Mouse (Mus musculus): Measurements from ENCODE around the gene C2.
A peak's percentile ranks its signal among the peaks of the same experiment; 100 is the strongest.

The C2 gene

DNA sequence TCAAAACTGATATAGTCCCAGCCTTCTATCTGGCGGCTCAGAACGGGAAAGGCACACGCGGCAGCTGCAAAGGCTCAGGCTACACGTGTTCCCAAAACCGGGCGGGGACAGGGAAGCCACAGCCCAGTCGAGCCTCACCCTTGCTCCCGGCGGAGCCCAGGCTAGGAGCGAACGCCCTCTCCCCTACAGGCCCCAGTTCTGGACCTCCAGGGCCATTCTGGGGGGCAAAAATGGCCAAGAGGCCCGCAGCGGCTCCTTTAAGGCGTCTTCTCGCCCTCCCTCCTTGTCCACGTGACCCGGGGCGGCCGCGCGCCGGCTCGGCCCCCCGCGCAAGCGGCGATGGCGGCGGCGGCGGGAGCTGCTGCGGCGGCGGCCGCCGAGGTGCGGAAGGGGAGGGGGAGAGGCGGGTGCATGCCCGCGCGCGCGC, at the start of gene C2, which contains the start of gene Ehmt2:
Gene C2 (minus strand): TSS at position 106 of the 427 bp plus-strand sequence.
Gene Ehmt2 (plus strand): TSS at position 310 of the 427 bp plus-strand sequence.
- DNase-seq (ENCODE audit: low read depth): peak; percentile 77

DNA sequence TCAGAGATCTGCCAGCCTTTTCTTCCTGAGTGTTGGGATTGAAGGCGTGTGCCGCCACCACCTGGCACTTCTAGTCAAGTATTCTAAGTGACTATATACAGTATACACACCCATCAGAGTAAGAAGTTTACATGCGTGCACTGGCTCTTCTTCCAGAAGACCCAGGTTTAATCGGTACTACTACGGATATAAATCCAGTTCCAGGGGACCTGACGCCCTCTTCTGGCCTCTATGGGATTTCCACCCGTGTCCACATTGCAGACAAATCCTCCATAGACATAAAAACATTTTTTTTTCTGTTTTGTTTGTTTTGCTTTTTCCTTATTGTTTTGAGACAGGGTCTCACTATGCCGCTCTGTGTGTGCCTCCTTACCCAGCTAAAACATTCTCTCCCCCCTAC, 49.5 kb upstream of the C2 start:
- DNase-seq (ENCODE audit: low read depth): peak; percentile 59

DNA sequence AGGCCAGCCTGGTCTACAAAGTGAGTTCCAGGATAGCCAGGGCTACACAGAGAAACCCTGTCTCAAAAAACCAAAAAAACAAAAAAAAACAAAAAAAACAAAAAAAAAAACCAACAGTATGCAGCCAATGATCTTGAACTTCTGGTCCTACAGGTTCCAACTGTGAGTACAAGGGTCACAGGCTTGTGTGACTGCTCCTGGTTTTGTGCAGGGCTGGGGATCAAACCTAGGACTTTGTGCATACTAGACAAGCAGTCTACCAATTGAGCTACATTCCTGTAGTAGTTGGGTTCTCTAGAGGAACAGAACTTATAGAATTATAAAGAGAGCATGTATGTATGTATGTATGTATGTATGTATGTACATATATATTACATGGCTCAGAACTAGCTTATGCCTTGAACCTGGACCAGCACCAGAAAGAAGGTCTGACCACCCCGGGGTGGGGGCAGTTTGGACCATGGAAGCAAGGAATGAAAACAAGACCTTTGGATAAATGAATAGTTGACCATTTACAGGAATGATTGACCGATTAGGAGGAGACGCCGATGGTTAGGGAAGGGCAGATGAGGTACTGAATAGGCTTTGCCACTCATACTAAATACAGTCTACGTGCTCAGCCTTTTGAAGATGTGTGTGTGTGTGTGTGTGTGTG, 48.5 kb upstream of the C2 start:
- DNase-seq (ENCODE audit: low read depth): no peak

DNA sequence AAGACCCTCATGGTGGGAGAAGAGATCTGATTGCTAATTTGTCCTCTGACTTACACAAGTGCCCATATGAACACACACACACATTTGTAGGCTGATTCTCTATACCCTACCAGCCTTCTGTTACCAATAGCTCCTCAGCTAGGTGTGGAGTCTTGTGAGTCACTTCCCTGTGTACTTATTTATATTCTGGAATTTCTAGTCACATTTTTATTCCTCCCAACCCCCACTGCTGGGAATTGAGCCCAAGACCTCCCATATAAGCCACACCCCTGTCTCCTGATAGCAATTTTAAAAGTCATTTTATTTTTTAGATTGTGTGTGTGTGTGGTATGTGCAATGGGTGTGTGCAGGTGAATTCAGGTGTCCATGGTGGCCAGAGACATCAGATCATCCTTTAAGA, 46.3 kb upstream of the C2 start:
- DNase-seq (ENCODE audit: low read depth): no peak

DNA sequence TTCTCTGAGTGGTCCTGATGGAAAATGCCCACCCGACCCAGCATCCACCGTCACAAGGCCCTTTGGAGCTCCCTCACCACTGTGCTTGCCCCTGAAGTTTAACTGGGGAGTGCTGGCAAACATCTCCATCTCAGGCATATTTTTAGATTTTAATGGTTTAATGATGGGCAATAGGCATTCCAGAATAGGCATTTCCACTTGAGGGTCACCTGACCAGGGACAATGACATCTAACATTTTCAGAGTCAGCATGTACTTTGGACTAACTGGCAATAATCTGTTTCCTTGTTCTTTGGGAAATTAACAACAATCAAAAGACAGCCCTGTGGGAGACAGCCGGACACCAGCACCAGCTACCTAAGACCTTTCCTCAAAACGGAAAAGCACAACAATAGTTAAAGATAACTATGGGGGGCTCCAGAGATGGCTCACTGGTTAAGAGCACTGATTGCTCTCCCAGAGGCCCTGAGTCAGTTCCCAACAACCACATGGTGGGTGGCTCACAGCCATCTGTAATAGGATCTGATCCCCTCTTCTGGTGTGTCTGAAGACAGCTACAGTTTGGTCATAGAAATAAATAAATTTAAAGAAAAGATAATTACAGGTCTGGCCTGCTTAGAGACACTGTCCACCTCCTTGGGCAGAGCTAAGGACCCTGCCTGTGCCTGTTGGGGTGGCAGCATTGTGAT, 45.2 kb upstream of the C2 start:
- no peak for DNase-seq (ENCODE audit: low read depth)

DNA sequence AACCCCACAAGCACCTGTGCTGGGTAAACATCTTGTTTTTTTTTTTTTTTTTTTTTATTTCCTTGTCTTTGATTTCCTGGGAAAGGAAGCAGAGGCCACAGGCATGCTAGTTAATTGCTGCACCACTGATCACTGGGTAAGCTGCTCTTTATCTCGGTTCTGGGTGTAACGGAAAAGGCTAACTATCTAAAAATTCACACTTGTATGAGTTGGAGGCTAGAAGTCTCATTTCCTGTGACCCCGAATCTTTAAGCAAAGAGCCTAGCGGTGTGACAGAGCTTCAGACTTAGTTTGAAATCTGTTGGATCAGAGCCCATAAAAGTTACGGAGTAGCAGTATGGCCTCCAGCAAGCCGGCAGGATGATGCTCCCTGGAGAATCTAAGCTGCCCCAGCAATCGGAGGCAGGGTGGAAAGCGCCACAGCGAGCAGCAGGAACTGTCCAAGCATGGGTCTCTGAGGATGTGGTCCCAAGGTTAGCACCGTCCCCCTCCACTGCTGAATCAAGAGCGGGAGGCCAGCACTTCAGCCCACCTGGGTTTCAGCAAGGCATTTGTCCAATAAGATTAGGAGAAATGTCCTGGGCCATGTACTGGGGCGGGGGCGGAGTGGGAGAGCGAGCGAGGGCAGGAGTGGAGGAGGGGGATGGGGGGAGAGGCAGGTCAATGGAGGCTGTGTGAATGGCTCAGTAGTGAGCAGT, 43.4 kb upstream of the C2 start:
- DNase-seq (ENCODE audit: low read depth): no peak

DNA sequence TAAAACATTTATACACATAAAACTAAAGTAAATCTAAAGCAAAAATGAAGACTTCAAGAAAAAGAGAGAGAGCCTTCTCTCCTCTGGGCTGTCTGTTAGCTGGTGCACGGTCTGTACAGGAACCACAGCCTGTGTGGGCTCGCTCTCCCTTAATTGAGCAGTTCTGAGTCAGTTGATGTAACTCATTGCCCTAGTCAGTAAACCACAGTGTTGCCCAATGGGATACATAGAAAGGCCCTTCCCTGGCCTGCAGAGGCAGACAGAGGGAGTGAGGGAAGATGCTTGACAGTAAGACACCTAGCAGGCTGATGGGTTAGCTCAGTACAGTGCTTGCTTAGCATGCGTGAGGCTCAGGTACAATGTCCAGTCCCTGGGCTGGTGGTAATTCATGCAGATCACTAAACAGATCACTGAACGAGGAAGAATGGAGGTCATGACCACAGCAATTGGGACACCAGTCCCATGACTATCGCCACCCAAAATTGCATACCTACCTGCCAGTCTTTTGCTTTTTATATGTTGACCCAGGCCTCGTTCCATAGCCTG, 40.0 kb upstream of the C2 start:
- no peak for DNase-seq (ENCODE audit: low read depth)

DNA sequence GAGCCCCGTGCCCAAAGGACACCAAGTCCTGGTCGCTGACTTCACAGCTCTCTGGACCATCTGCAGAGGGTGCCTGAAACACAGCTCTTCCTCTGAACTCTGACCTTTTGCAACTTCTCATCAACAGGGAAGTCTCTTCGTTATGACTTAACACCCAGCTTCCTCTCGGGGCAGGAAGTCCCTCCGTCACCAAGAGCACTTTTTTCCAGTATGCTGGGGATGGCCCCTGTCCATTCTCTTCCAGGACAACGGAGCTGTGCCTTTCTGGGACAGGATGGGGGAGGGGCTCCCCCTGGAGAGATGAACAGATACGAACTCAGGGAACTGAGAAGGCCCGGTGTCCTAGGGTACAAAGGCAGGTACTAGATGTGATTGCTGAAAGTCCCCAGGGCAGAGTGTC, 36.8 kb upstream of the C2 start:
- DNase-seq (ENCODE audit: low read depth): no peak

DNA sequence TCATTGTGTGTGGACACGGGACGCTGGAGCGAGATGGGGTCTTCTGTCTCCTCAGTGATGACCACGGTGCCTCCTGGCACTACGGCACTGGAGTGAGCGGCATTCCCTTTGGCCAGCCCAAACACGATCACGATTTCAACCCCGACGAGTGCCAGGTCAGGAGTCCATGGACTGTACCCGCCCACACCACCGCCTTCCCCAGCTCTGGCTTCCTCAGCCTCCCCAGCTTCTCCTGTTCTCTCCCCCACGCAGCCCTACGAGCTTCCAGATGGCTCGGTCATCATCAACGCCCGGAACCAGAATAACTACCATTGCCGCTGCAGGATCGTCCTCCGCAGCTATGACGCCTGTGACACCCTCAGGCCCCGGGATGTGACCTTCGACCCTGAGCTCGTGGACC, 36.0 kb upstream of the C2 start:
- no peak for DNase-seq (ENCODE audit: low read depth)

DNA sequence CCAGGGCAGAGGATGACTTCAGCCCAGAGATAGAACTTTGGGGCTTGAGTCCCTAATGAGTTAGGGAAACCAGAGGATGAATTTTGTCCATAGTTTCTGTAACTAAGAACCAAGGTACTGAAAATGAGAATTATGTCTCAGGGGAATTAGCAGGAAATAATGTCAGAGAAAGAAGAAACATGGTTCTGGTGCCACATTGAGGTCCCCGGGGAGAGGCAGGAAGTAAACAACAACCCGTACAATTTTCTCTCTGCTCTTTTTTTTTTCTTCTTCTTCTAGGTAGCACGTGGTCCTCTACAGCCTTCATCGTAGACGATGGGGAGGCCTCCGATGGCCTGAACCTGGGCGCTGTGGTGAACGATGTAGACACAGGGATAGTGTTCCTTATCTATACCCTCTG, 34.2 kb upstream of the C2 start:
- peak; percentile 60 for DNase-seq (ENCODE audit: low read depth)

DNA sequence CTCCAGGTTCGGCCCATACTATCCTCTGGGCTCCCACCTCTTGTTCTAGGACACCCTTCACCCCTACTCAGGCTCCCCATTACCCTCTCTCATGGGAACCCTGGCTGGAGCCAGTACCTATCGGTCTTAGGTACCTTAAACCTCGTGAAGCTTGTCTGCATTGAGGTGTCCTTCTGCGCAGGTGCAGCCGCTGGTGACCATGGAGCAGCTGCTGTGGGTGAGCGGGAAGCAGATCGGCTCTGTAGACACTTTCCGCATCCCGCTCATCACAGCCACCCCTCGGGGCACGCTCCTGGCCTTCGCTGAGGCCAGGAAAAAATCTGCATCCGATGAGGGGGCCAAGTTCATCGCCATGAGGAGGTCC, 33.7 kb upstream of the C2 start:
- DNase-seq (ENCODE audit: low read depth): peak; percentile 69

DNA sequence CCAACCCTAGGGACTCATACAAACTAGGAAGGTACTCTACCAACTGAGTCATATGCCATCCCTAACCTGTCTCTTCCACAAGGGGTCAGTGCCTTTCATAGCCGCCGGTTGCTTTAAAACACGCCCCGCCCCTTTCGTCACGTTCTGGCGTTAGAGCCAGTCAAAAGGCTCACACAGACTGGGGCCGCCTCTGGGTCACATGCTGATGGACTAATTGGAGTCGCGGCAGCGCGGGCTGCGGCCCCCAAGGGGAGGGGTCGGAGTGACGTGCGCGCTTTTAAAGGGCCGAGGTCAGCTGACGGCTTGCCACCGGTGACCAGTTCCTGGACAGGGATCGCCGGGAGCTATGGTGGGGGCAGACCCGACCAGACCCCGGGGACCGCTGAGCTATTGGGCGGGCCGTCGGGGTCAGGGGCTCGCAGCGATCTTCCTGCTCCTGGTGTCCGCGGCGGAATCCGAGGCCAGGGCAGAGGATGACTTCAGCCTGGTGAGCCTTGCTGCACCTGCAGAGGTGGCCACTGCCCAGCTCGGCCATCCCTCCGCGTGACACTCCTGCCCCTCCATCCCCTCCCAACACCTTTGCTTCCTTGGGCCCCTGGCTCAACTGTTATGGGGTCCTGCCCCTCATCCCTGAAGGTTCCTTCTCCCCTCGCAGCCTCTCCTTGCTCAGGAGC, 33.1 kb upstream of the C2 start, which contains the start of gene Neu1:
Gene Neu1 (plus strand): TSS at position 193 of the 674 bp plus-strand sequence.
- DNase-seq (ENCODE audit: low read depth): peak; percentile 97

DNA sequence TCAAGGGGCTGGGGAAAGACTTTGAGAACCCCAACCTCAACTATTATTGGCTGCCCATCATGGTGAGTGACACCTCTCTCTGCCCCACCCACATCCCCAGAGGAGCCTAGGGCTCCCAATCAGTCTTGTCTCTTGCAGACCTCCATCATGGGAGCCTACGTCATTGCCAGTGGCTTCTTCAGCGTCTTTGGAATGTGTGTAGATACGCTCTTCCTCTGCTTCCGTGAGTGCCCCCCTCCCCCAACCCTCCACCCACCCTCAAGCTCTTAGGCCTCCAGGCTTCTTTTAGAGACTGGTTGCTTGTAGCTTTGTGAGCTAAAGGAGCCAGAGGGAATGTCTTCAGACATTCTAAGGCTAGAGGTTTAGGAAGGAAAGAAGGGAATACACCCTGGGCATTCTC, 30.8 kb upstream of the C2 start:
- DNase-seq (ENCODE audit: low read depth): no peak

DNA sequence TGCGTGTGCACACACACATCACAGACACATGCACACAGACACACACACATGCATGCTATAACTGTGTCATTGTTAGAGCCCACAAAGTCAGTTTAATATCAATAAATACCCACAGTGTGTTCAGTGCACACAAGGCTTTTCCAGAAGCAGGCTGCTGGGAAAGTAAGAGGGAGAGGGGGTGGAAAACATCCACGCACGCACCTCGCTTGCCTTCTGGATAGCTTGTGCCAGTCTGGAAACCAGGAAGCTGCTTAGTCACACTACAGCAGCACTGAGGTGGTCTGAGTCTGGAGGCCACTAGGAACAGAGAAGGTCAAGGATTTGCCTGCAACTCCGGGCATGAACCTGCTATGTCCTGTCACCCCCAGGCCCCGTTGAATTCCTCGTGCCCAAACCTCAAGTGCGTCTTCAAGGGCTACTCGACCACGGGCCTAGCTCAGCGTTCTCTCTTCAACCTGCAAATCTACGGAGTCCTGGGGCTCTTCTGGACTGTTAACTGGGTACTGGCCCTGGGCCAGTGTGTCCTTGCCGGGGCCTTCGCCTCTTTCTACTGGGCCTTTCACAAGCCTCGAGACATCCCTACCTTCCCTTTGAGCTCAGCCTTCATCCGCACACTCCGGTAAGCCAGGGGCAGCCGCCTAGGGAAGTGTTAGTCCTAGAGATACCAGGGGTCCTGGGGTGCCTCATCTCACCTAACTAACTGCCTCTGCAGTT, 29.4 kb upstream of the C2 start:
- DNase-seq (ENCODE audit: low read depth): no peak

DNA sequence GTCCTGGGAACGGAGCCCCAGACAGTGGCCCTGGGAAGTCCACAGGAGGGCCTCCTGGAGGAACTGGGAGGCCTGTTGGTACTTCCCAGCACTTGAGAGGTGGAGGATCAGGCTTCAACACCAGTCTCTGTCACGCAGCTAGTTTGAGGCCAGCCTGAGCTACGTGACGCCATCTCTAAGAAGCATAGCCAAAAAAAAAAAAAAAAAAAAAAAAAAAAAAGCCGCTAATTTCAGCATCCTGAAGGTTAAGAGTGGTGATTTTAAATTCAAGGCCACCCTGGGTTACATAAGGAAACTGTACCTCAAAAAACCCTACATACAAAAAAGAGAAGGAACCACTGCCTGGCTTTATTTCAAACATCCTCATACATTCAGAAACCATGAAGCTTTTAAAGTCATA, 26.2 kb upstream of the C2 start:
- DNase-seq (ENCODE audit: low read depth): no peak

DNA sequence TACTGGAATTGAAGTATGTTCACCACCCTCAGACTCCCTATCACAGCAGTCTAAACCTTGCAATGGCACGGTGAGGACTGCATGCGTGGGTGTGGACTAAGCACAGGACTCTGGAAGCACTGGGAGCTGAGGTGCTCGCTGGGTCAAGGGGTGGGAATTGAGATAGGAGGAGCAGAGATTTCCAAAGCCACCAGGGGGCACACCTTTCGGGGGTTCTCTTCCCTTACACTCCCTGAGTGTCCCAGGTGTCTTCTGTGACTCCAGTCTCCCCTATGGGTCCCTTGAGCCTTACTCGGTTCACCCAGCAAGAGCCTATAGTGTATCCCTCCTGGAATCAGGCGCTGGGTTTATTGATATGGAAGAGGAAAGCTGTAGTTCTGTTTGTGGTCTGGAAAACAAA, 24.9 kb upstream of the C2 start:
- DNase-seq (ENCODE audit: low read depth): no peak

DNA sequence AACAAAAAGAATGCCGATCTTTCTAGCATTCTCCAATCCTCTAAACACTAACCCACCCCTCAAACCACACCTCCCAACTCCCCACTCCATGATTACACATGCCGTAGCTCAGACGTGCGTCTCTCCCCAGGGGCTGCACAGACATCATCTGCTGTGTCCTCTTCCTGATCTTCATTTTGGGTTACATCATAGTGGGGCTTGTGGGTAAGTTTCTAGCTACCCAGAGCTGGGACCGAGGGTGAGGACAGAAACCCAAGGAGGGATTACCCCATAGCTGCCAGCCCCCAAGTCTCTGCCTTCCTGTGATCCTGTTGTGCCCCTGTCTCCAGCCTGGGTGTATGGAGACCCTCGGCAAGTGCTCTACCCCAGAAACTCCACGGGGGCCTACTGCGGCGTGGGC, 19.1 kb upstream of the C2 start:
- no peak for DNase-seq (ENCODE audit: low read depth)

DNA sequence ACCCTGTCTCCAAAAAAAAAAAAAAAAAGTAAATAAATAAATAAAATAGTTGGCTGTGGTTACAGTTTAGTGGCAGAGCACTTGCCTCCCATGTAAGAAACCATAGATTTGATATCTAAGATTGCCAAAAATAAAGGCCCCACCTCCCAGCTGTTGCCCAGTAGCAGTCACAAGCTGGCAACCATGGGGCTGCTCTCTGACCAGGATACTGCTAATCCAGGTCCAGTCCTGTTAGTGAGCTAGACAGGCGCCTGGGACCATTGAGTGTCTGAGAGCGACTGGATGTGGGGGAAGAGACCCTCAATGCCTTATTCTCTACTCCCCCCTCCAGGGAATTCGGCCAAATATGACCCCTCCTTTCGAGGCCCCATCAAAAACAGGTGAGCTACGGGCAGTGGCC, 18.3 kb upstream of the C2 start:
- DNase-seq (ENCODE audit: low read depth): no peak

DNA sequence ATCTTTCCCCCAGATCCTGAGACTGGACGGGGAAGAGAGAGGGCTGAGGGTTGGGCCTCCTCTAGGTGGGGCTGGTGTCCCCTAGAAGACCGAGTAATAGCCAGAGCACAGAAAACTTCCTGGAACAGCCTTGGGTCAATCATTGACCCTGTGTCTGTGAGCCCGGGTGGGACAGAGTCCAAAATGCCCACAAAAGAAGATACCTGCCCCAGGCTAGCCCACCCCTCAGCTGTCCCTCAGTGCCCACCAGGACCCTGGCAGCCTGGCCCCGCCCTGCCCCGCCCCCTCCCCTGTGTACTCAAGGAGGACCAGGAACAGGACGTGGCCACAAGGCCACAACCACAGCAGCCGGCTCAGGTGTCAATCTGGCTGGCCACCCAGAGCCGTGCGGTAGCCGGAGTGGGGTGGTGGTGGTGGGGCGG, 17.4 kb upstream of the C2 start:
- DNase-seq (ENCODE audit: low read depth): no peak

DNA sequence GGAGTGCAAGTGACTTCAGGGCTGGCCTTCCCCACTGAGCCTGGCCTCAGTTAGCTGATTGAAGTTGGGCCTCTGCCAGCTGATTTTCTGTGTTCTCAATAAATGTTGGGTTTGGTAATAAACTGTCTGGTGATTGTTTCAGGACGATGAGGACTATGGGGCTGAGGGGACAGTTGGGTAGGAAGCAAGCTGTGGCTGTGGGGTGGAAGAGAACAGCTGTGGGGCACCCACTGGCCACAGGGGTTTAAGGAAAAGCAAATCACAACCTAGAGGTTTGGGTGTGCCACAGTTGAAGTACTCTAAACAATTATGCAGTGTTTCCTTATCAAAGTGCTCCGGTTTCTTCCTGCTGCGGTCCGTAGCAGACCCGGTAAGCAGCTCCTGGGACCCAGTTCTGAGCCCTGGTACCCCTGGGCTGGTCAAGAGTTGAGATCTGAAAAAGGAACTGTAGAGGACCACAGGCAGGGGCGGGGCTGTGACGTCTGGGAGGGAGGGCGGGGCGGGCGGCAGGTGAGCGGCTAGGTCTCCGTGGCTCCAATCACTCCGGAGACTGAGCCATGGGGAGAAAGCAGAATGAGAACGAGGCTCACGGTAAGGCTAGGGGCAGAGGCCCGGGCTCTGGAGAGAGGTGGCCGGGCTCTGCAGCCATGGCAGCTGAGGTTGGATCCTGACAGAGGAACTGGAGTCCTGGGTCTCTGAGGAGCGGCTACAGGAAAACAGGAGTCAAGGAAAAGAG, 16.0 kb upstream of the C2 start, which contains the start of gene Slc44a4:
Gene Slc44a4 (plus strand): TSS at position 537 of the 736 bp plus-strand sequence.
- DNase-seq (ENCODE audit: low read depth): no peak

DNA sequence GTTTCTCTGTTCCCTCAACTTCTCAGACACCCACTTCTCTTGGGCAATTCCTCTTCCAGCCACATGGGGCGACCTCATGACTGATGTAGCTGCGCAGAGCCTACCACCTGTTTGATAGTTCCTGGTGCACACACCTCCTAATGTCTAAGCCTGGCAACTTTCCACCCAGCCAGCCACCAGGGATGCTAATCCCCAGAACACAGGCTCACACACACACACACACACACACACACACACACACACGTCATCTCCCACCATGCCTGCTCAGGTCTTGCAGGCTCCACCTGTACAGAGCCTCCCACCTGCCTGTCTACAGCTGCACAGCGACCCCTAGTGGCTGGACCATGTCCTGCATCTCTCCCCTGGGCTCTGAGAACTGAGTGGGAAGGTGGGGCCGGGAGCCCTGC, 13.9 kb upstream of the C2 start:
- DNase-seq (ENCODE audit: low read depth): peak; percentile 95
